Comparison of ENCODE assay signal across 25 mouse cellular contexts in the genomic region with DNA sequence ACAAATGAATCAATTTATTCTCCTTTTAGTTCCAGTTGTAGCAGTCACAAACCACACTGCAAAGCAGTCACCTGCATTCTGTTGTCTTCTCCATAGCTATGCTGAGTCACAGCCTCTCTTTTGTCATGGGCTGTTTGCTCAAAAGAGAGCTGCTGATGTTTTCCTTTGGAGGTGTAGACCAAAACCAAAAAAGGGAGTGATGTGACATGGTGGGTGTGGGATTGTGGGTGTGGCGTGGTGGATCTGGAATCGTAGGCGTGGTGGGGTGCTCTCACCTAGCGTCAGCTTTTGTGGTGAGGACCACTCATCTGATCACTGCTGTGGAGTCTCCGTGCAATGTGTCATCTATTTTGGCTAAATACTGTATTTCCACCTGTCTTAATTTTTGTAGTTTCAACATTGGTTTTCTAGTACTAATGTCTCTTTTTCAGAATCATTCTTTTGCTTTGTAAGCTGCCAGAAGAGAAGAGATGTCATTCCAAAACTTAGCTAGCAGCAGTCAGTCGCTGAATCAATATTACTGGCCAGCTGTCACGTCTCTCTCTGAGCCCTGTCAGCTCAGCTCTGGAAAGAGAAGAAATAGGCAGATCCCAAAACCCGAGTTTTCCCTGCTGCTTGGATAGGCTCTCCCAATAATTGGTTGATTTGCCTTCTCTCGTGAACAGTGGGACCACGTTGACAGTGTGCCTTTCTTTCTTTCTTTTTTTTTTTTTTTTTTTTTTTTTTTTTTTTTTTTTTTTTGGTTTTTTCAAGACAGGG.
A peak's percentile ranks its signal among the peaks of the same experiment; 100 is the strongest.
DNase-seq lines count a peak whose midpoint lies in the region; ATAC-seq lines count a peak whose summit lies in the region.
"Had no signal": no experiment of that assay in that cellular context is flagged by ENCODE, and none has a peak within 500 bp of the region (broad histone marks: within the 10 kb centered on the region; RNA-seq: fewer than 3 reads in every experiment).

No protein-coding gene starts in this region.

- H3K9me3 ChIP-seq in liver, embryonic 13.5 days (replicated peaks), result no peaks in the 10 kb centered on the region
- H3K9me3 ChIP-seq: forebrain, embryonic 10.5 days; heart, embryonic 13.5 days; hindbrain, embryonic 12.5 days; limb, embryonic 12.5 days; stomach, embryonic 15.5 days had no signal

- no peak overlapping the region for H3K4me2 ChIP-seq in liver, embryonic 13.5 days
- H3K4me2 ChIP-seq: heart, embryonic 13.5 days; hindbrain, embryonic 12.5 days; limb, embryonic 12.5 days; stomach, embryonic 15.5 days had no signal

- H3K9ac ChIP-seq in liver, embryonic 13.5 days, result no peak overlapping the region
- H3K9ac ChIP-seq: hindbrain, embryonic 12.5 days; limb, embryonic 12.5 days; stomach, embryonic 15.5 days had no signal

- no peaks in the 10 kb centered on the region for H3K36me3 ChIP-seq in liver, embryonic 13.5 days
- H3K36me3 ChIP-seq: forebrain, embryonic 10.5 days; hindbrain, embryonic 12.5 days; limb, embryonic 12.5 days; stomach, embryonic 15.5 days had no signal

- 0 out of 2 replicates have a peak, but pooled peaks have one; percentile 16 for ATAC-seq in liver, embryonic 13.5 days (ENCODE audit: low read depth)
- 0 out of 2 replicates have a peak, but pooled peaks have one; percentile 3 for ATAC-seq in megakaryocyte progenitor cell, adult 5-6 weeks (replicated peaks; ENCODE audit: poor library complexity)
- ATAC-seq in CD4-positive, CD25-positive, alpha-beta regulatory T cell, adult 4 months, result no peak
- ATAC-seq: midbrain, embryonic 16.5 days had no signal

- peaks cover 64% of the 10 kb centered on the region for H3K4me1 ChIP-seq in liver, embryonic 13.5 days (replicated peaks)

- no peaks in the 10 kb centered on the region for H3K27me3 ChIP-seq in liver, embryonic 13.5 days
- H3K27me3 ChIP-seq: heart, embryonic 13.5 days; hindbrain, embryonic 12.5 days; limb, embryonic 12.5 days; stomach, embryonic 15.5 days had no signal

- intact Hi-C loops in heart, postnatal 25 days (cut with DNase I), result no loop called here

- H3K4me3 ChIP-seq in liver, embryonic 13.5 days (replicated peaks), result no peak overlapping the region
- H3K4me3 ChIP-seq: forebrain, embryonic 10.5 days; heart, adult 2 months; heart, embryonic 13.5 days; hindbrain, embryonic 12.5 days; limb, embryonic 12.5 days; myocyte; stomach, embryonic 15.5 days had no signal

- no peak for DNase-seq in liver, embryonic 13.5 days
- DNase-seq in liver (no peak), ES-CJ7 (ENCODE audit: low read depth, low spot score) (peak; percentile 4), R1 (ENCODE audit: low read depth, low spot score) (peak; percentile 45)
- DNase-seq in heart, postnatal 25 days (ENCODE audit: low spot score), result no peak
- DNase-seq: adrenal gland, postnatal 36 days; B cell, adult 2 months; cerebellum, adult 11 months; cerebellum, postnatal 10 days; gastrocnemius, postnatal 36 days; heart, adult 2 months; heart, postnatal 14 days; kidney, adult 18-20 months; layer of hippocampus, postnatal 36 days; thymus, adult 18-20 months; thymus, postnatal 36 days had no signal

- peak overlapping the region; percentile 53 for H3K27ac ChIP-seq in liver, embryonic 13.5 days
- H3K27ac ChIP-seq: forebrain, embryonic 10.5 days; heart, adult 2 months; hindbrain, embryonic 12.5 days; stomach, embryonic 15.5 days had no signal

- 51% methylated on average over 10 of the region's 10 CpGs for WGBS in liver, embryonic 13.5 days (ENCODE audit: insufficient replicate concordance)

Comparison
In these comparisons a context has a peak if more than half of its experiments do, and no peak if none do; other contexts are left out.
1. DNase-seq: peak in ES-CJ7 (single experiment) and R1 (single experiment); none in liver, embryonic 13.5 days (single experiment), liver (single experiment) and heart, postnatal 25 days (single experiment).